Mouse (Mus musculus) urinary bladder, adult 2 months (tissue): ENCODE measurements around the gene Xrra1. TPM values are rescaled to one million over a fixed set of nuclear protein-coding genes. Genes with fewer than 3 reads are reported as not detected.

Experiments
- DNase-seq: peaks from one replicate; pipeline ENCODE4 v3.0.0; 2022; ENCODE audit warnings: low spot score
- polyA plus RNA-seq: library from polyadenylated mRNA; depleted of rRNA; stranded (reverse); fragments of >200 nt; gene quantifications from 2 replicates; pipeline ENCODE4 v1.2.3, GENCODE M21; 2012

Xrra1 gene
- polyA plus RNA-seq, 1 experiment, result 0.07 TPM

GRCm38 (mm10) chr7:99851121-99851520 is 7.8 kb upstream of the Xrra1 start:
- DNase-seq, result no peak

- no peak for DNase-seq
Observed at GRCm38 (mm10) chr7:99851618-99852017, 7.3 kb upstream of the Xrra1 start.

GRCm38 (mm10) chr7:99853350-99853749 is 5.6 kb upstream of the Xrra1 start:
- no peak for DNase-seq

GRCm38 (mm10) chr7:99854311-99854710 is 4.6 kb upstream of the Xrra1 start:
- DNase-seq, result no peak

- no peak for DNase-seq
Observed at GRCm38 (mm10) chr7:99856266-99856861, 2.6 kb upstream of the Xrra1 start.

- no peak for DNase-seq
Observed at GRCm38 (mm10) chr7:99858175-99858812, 622 bp upstream of the Xrra1 start.

- no peak for DNase-seq
Observed at GRCm38 (mm10) chr7:99863362-99863761, 4.4 kb downstream of the Xrra1 start, which contains the start of gene Spcs2. Spcs2 (minus strand) TSS chr7:99863462.

GRCm38 (mm10) chr7:99864241-99865028 is 5.5 kb downstream of the Xrra1 start:
- no peak for DNase-seq

GRCm38 (mm10) chr7:99865219-99865618 is 6.3 kb downstream of the Xrra1 start:
- no peak for DNase-seq

GRCm38 (mm10) chr7:99869296-99869695 is 10.4 kb downstream of the Xrra1 start:
- no peak for DNase-seq

- no peak for DNase-seq
Observed at GRCm38 (mm10) chr7:99873965-99874364, 15.0 kb downstream of the Xrra1 start.

- no peak for DNase-seq
Observed at GRCm38 (mm10) chr7:99875891-99876290, 17.0 kb downstream of the Xrra1 start.

- DNase-seq, result peak; percentile 58
Observed at GRCm38 (mm10) chr7:99876345-99876744, 17.4 kb downstream of the Xrra1 start.

- DNase-seq, result no peak
Observed at GRCm38 (mm10) chr7:99878254-99878653, 19.3 kb downstream of the Xrra1 start.

- DNase-seq, result no peak
Observed at GRCm38 (mm10) chr7:99887230-99887735, 28.4 kb downstream of the Xrra1 start.

- no peak for DNase-seq
Observed at GRCm38 (mm10) chr7:99887743-99888142, 28.8 kb downstream of the Xrra1 start.

GRCm38 (mm10) chr7:99889175-99889880 is 30.4 kb downstream of the Xrra1 start:
- no peak for DNase-seq

GRCm38 (mm10) chr7:99890168-99890755 is 31.3 kb downstream of the Xrra1 start:
- DNase-seq, result no peak

- DNase-seq, result no peak
Observed at GRCm38 (mm10) chr7:99891471-99891870, 32.6 kb downstream of the Xrra1 start.

- DNase-seq, result no peak
Observed at GRCm38 (mm10) chr7:99892351-99892750, 33.4 kb downstream of the Xrra1 start.

GRCm38 (mm10) chr7:99893967-99894366 is 35.1 kb downstream of the Xrra1 start:
- DNase-seq, result no peak

- DNase-seq, result no peak
Observed at GRCm38 (mm10) chr7:99894478-99894877, 35.6 kb downstream of the Xrra1 start.
